8 mouse cellular contexts compared by ENCODE assay signal in genomic region chr11:79738725-79739558, GRCm38 (mm10).
DNase-seq lines count a peak whose midpoint lies in the region; ATAC-seq and TF ChIP-seq lines count a peak whose summit lies in the region.

No protein-coding gene starts in this region.

- ATAC-seq in embryonic facial prominence, embryonic 11.5 days (replicated peaks; ENCODE audit: insufficient number of reproducible peaks, low FRiP score, low TSS enrichment, low read depth), result peak; percentile 59; the same call in 1 of the 2 replicates
- ATAC-seq in heart, embryonic 13.5 days (ENCODE audit: extremely low read depth, insufficient number of reproducible peaks, low FRiP score, low TSS enrichment), result peak; percentile 83
- ATAC-seq in kidney, embryonic 14.5 days (ENCODE audit: low FRiP score, low TSS enrichment), result peak; percentile 81

- DNase-seq in lung, adult 18-20 months, result peak; percentile 72 to 79
- no peak for DNase-seq in lung, adult 2 months
- peak; percentile 62 for DNase-seq in embryonic facial prominence, embryonic 11.5 days (ENCODE audit: low spot score)
- peak; percentile 70 for DNase-seq in lung, postnatal 14 days
- DNase-seq in urinary bladder, postnatal 10 days (ENCODE audit: low spot score), result no peak
- DNase-seq in natural killer cell, adult 2 months (ENCODE audit: low spot score in 2 of 2), result no peak

- TF ChIP-seq POLR2A in lung, adult 2 months (IDR thresholded peaks at IDR 0.05; ENCODE audit: borderline replicate concordance, extremely low read depth, low read depth, low read length), result no peak

- no peaks in the 10 kb centered on the region for H3K27me3 ChIP-seq in embryonic facial prominence, embryonic 11.5 days (ENCODE audit: control insufficient read depth, insufficient read depth, low read length)
- H3K27me3 ChIP-seq in heart, embryonic 13.5 days (replicated peaks), result no peaks in the 10 kb centered on the region
- no peaks in the 10 kb centered on the region for H3K27me3 ChIP-seq in kidney, embryonic 14.5 days (ENCODE audit: control insufficient read depth, insufficient read depth, low read length)

- no peaks in the 10 kb centered on the region for H3K36me3 ChIP-seq in embryonic facial prominence, embryonic 11.5 days (replicated peaks; ENCODE audit: control insufficient read depth, insufficient read depth, low read depth, low read length)
- H3K36me3 ChIP-seq in heart, embryonic 13.5 days, result no peaks in the 10 kb centered on the region
- no peaks in the 10 kb centered on the region for H3K36me3 ChIP-seq in kidney, embryonic 14.5 days (ENCODE audit: control insufficient read depth, insufficient read depth, low read length)

- peaks cover 29% of the 10 kb centered on the region for H3K4me1 ChIP-seq in lung, adult 2 months (ENCODE audit: control insufficient read depth, insufficient read depth, low read length)
- peaks cover 3% of the 10 kb centered on the region; the same call in 1 of the 2 replicates for H3K4me1 ChIP-seq in embryonic facial prominence, embryonic 11.5 days (ENCODE audit: control insufficient read depth, insufficient read depth, low read length)
- peaks cover 49% of the 10 kb centered on the region for H3K4me1 ChIP-seq in heart, embryonic 13.5 days
- peaks cover 24% of the 10 kb centered on the region for H3K4me1 ChIP-seq in kidney, embryonic 14.5 days (ENCODE audit: control insufficient read depth, insufficient read depth, low read length)

- 30% methylated on average over 19 of the region's 19 CpGs for WGBS in lung, adult 2 months
- WGBS in embryonic facial prominence, embryonic 11.5 days, result 63% methylated on average over 19 of the region's 19 CpGs
- 36% methylated on average over 19 of the region's 19 CpGs for WGBS in heart, embryonic 13.5 days
- WGBS in kidney, embryonic 14.5 days, result 61% methylated on average over 19 of the region's 19 CpGs

- H3K9ac ChIP-seq in embryonic facial prominence, embryonic 11.5 days (replicated peaks; ENCODE audit: low read length), result no peak overlapping the region
- peak overlapping the region; percentile 20 for H3K9ac ChIP-seq in heart, embryonic 13.5 days
- H3K9ac ChIP-seq in kidney, embryonic 14.5 days (ENCODE audit: low read depth, low read length), result no peak overlapping the region

- no peak overlapping the region for H3K27ac ChIP-seq in embryonic facial prominence, embryonic 11.5 days (replicated peaks; ENCODE audit: low read depth, low read length)
- peak overlapping the region; percentile 86 for H3K27ac ChIP-seq in heart, embryonic 13.5 days (replicated peaks)
- H3K27ac ChIP-seq in kidney, embryonic 14.5 days (ENCODE audit: low read depth, low read length), result peak overlapping the region; percentile 76

- TF ChIP-seq CTCF in lung, adult 2 months (IDR thresholded peaks at IDR 0.05; ENCODE audit: insufficient read depth, low read length), result no peak

- H3K9me3 ChIP-seq in embryonic facial prominence, embryonic 11.5 days (replicated peaks; ENCODE audit: control insufficient read depth, low read length), result no peaks in the 10 kb centered on the region
- no peaks in the 10 kb centered on the region for H3K9me3 ChIP-seq in heart, embryonic 13.5 days
- no peaks in the 10 kb centered on the region for H3K9me3 ChIP-seq in kidney, embryonic 14.5 days (ENCODE audit: control insufficient read depth, low read length)

- H3K4me2 ChIP-seq in embryonic facial prominence, embryonic 11.5 days (ENCODE audit: low read depth, low read length), result no peak overlapping the region
- 0 out of 2 replicates have a peak overlapping the region, but pooled peaks have one; percentile 4 for H3K4me2 ChIP-seq in heart, embryonic 13.5 days
- no peak overlapping the region for H3K4me2 ChIP-seq in kidney, embryonic 14.5 days (replicated peaks; ENCODE audit: low read depth, low read length)

- no peak overlapping the region for H3K4me3 ChIP-seq in lung, adult 2 months (replicated peaks; ENCODE audit: extremely low read depth, low read depth, low read length)
- H3K4me3 ChIP-seq in embryonic facial prominence, embryonic 11.5 days (ENCODE audit: low read depth, low read length), result no peak overlapping the region
- no peak overlapping the region for H3K4me3 ChIP-seq in heart, embryonic 13.5 days
- H3K4me3 ChIP-seq in kidney, embryonic 14.5 days (ENCODE audit: low read length), result no peak overlapping the region

Comparison
In these comparisons a context has a peak if more than half of its experiments do, and no peak if none do; other contexts are left out.
1. DNase-seq: peak in lung, adult 18-20 months (2 of 2), embryonic facial prominence, embryonic 11.5 days (single experiment) and lung, postnatal 14 days (single experiment); none in lung, adult 2 months (single experiment), urinary bladder, postnatal 10 days (single experiment) and natural killer cell, adult 2 months (0 of 2).
2. Peak in every context shown above with its lines, with median percentiles within 50 percentile points of each other: ATAC-seq.